Mouse (Mus musculus) hindbrain, embryonic 11.5 days (tissue): ENCODE data around the gene Prmt3. TPM values are rescaled to one million over a fixed set of nuclear protein-coding genes. Genes with fewer than 3 reads are reported as not detected.

Experiments used
- ATAC-seq: fragments of 200-750 bp; cut with Nextera tagmentation; 2 replicates; pipeline ENCODE4 v1.8.0; 2017; ENCODE audit warnings: mild to moderate bottlenecking, moderate TSS enrichment, moderate library complexity; ENCODE audit not compliant: low FRiP score
- DNase-seq: peaks from one replicate; pipeline ENCODE4 v3.0.0-alpha.2; 2015; ENCODE audit warnings: low spot score
- H3K27ac ChIP-seq: fragments of 300-500 bp; sonication (generic); 2 replicates; pipeline ENCODE4 v1.5.1; 2014; ENCODE audit warnings: mild to moderate bottlenecking, low read depth, low read length
- H3K27me3 ChIP-seq: fragments of 300-500 bp; sonication (generic); 2 replicates; pipeline ENCODE4 v1.6.1; 2014; ENCODE audit warnings: mild to moderate bottlenecking, low read length, moderate library complexity, mixed read lengths; ENCODE audit not compliant: control insufficient read depth, insufficient read depth
- H3K36me3 ChIP-seq: fragments of 300-500 bp; sonication (generic); 2 replicates; pipeline ENCODE4 v1.6.1; 2014; ENCODE audit warnings: mild to moderate bottlenecking, low read length, moderate library complexity, mixed read lengths; ENCODE audit not compliant: control insufficient read depth, insufficient read depth
- H3K4me1 ChIP-seq: fragments of 300-500 bp; sonication (generic); replicated peaks from 2 replicates; pipeline ENCODE4 v1.6.1; 2014; ENCODE audit warnings: low read length, mixed read lengths; ENCODE audit not compliant: control insufficient read depth, insufficient read depth
- H3K4me2 ChIP-seq: fragments of 300-500 bp; sonication (generic); replicated peaks from 2 replicates; pipeline ENCODE4 v1.6.1; 2014; ENCODE audit warnings: mild to moderate bottlenecking, low read depth, low read length
- H3K4me3 ChIP-seq: fragments of 300-500 bp; sonication (generic); 2 replicates; pipeline ENCODE4 v1.5.1; 2014; ENCODE audit warnings: low read depth, low read length
- H3K9ac ChIP-seq: fragments of 300-500 bp; sonication (generic); 2 replicates; pipeline ENCODE4 v1.6.1; 2014; ENCODE audit warnings: low read depth, low read length
- H3K9me3 ChIP-seq: fragments of 300-500 bp; sonication (generic); 2 replicates; pipeline ENCODE4 v1.6.1; 2016; ENCODE audit warnings: low read length; ENCODE audit not compliant: control insufficient read depth
- WGBS: fragments of 180-500 bp; shearing (Covaris S2); extraction: QIAGEN DNeasy Blood & Tissue Kit; methylation state at CpG from one replicate; pipeline ENCODE4 v1.1.7; 2014; 5-methylcytosine and 5-hydroxymethylcytosine counted together
- polyA plus RNA-seq: library from polyadenylated mRNA; unstranded; fragments of >200 nt; fragmentation: Nextera tagmentation; extraction: Ambion mirVana; gene quantifications from 2 replicates; pipeline ENCODE4 v1.2.1, GENCODE M21; 2014

Gene Prmt3
- polyA plus RNA-seq, 1 experiment from 2014 or later, result 53.5 TPM

- no peak overlapping the region for H3K4me2 ChIP-seq
- WGBS, result 93% methylated on average over 6 of the region's 6 CpGs
- H3K36me3 ChIP-seq, result no peaks in the 10 kb centered on the region
- H3K9me3 ChIP-seq, result no peaks in the 10 kb centered on the region
- no peaks in the 10 kb centered on the region for H3K27me3 ChIP-seq
- no peak overlapping the region for H3K9ac ChIP-seq
- no peaks in the 10 kb centered on the region for H3K4me1 ChIP-seq
- DNase-seq, result no peak
- H3K27ac ChIP-seq, result no peak overlapping the region
- no peak for ATAC-seq
- H3K4me3 ChIP-seq, result no peak overlapping the region
Measured at GRCm38 (mm10) chr7:49824043-49824442, 45.9 kb downstream of the Prmt3 start.

GRCm38 (mm10) chr7:49824581-49824980 lies 46.4 kb downstream of the Prmt3 start:
- Histone ChIP-seq H3K9ac (no peak overlapping the region), H3K4me1 (no peaks in the 10 kb centered on the region), H3K36me3 (no peaks in the 10 kb centered on the region), H3K9me3 (no peaks in the 10 kb centered on the region), H3K4me2 (no peak overlapping the region), H3K27ac (no peak overlapping the region), H3K4me3 (no peak overlapping the region), H3K27me3 (no peaks in the 10 kb centered on the region)
- 82% methylated on average over 2 of the region's 2 CpGs for WGBS
- no peak for DNase-seq
- ATAC-seq, result no peak

- no peaks in the 10 kb centered on the region for H3K27me3 ChIP-seq
- H3K9me3 ChIP-seq, result no peaks in the 10 kb centered on the region
- 92% methylated on average over 3 of the region's 3 CpGs for WGBS
- H3K36me3 ChIP-seq, result no peaks in the 10 kb centered on the region
- ATAC-seq, result no peak
- H3K4me2 ChIP-seq, result no peak overlapping the region
- H3K4me3 ChIP-seq, result no peak overlapping the region
- no peak overlapping the region for H3K9ac ChIP-seq
- no peaks in the 10 kb centered on the region for H3K4me1 ChIP-seq
- no peak for DNase-seq
- no peak overlapping the region for H3K27ac ChIP-seq
Measured at GRCm38 (mm10) chr7:49825492-49825891, 47.3 kb downstream of the Prmt3 start.

- DNase-seq, result no peak
- Histone ChIP-seq H3K27me3 (no peaks in the 10 kb centered on the region), H3K9ac (no peak overlapping the region), H3K27ac (no peak overlapping the region), H3K4me2 (no peak overlapping the region), H3K4me1 (no peaks in the 10 kb centered on the region), H3K36me3 (no peaks in the 10 kb centered on the region), H3K9me3 (no peaks in the 10 kb centered on the region), H3K4me3 (no peak overlapping the region)
- ATAC-seq, result no peak
- 85% methylated on average over 1 of the region's 1 CpGs for WGBS
Measured at GRCm38 (mm10) chr7:49827920-49828319, 49.8 kb downstream of the Prmt3 start.

- peak overlapping the region; percentile 72 for H3K27ac ChIP-seq
- no peak overlapping the region for H3K9ac ChIP-seq
Measured at GRCm38 (mm10) chr7:49842366-49843282, 64.5 kb downstream of the Prmt3 start.

GRCm38 (mm10) chr7:49843304-49843933 lies 65.3 kb downstream of the Prmt3 start:
- no peak overlapping the region for H3K4me3 ChIP-seq
- DNase-seq, result no peak
- ATAC-seq, result peak; percentile 33; the same call in 1 of the 2 replicates
- H3K36me3 ChIP-seq, result no peaks in the 10 kb centered on the region
- H3K9me3 ChIP-seq, result no peaks in the 10 kb centered on the region
- H3K9ac ChIP-seq, result no peak overlapping the region
- no peak overlapping the region for H3K4me2 ChIP-seq
- peak overlapping the region; percentile 40; the same call in 1 of the 2 replicates for H3K27ac ChIP-seq
- 83% methylated on average over 6 of the region's 6 CpGs for WGBS
- no peaks in the 10 kb centered on the region; the same call in 1 of the 2 replicates for H3K4me1 ChIP-seq
- no peaks in the 10 kb centered on the region for H3K27me3 ChIP-seq

More at GRCm38 (mm10) chr7:49842366-49843282, 64.5 kb downstream of the Prmt3 start:
- Histone ChIP-seq H3K9me3 (no peaks in the 10 kb centered on the region), H3K36me3 (no peaks in the 10 kb centered on the region), H3K4me1 (no peaks in the 10 kb centered on the region; the same call in 1 of the 2 replicates), H3K4me2 (no peak overlapping the region), H3K4me3 (no peak overlapping the region), H3K27me3 (no peaks in the 10 kb centered on the region)
- WGBS, result 39% methylated on average over 11 of the region's 11 CpGs
- peak; percentile 56 for DNase-seq
- ATAC-seq, result peak; percentile 94

GRCm38 (mm10) chr7:49847939-49848338 lies 69.8 kb downstream of the Prmt3 start:
- no peak overlapping the region for H3K4me3 ChIP-seq
- H3K36me3 ChIP-seq, result no peaks in the 10 kb centered on the region
- H3K9me3 ChIP-seq, result no peaks in the 10 kb centered on the region
- H3K4me1 ChIP-seq, result no peaks in the 10 kb centered on the region
- ATAC-seq, result no peak
- H3K9ac ChIP-seq, result no peak overlapping the region
- H3K27ac ChIP-seq, result no peak overlapping the region
- no peak for DNase-seq
- 87% methylated on average over 2 of the region's 2 CpGs for WGBS
- H3K4me2 ChIP-seq, result no peak overlapping the region
- no peaks in the 10 kb centered on the region for H3K27me3 ChIP-seq

- Histone ChIP-seq H3K27ac (no peak overlapping the region), H3K9ac (no peak overlapping the region), H3K4me3 (no peak overlapping the region), H3K9me3 (no peaks in the 10 kb centered on the region), H3K4me2 (no peak overlapping the region), H3K36me3 (no peaks in the 10 kb centered on the region), H3K4me1 (no peaks in the 10 kb centered on the region), H3K27me3 (no peaks in the 10 kb centered on the region)
- no peak for DNase-seq
- 90% methylated on average over 5 of the region's 5 CpGs for WGBS
- ATAC-seq, result no peak
Measured at GRCm38 (mm10) chr7:49853342-49854181, 75.4 kb downstream of the Prmt3 start.
